Mouse (Mus musculus) midbrain, postnatal 0 days (tissue): ENCODE measurements at regions not wholly inside any gene's neighbourhood (a gene's known extent, or its start where the extent isn't known, plus 50 kb on each side); places are given as distances from the start of the nearest gene placed in this dataset.
A peak's percentile ranks its signal among the peaks of the same experiment; 100 is the strongest.

Experiments
- ATAC-seq: fragments of 200-750 bp; cut with Nextera tagmentation; 2 replicates; pipeline ENCODE4 v1.8.0; 2017; ENCODE audit warnings: moderate number of reproducible peaks, mild to moderate bottlenecking, moderate TSS enrichment, moderate library complexity; ENCODE audit not compliant: low FRiP score
- DNase-seq: peaks from one replicate; pipeline ENCODE4 v3.0.0-alpha.2; 2015; ENCODE audit warnings: low spot score
- H3K27ac ChIP-seq: fragments of 300-500 bp; sonication (generic); 2 replicates; pipeline ENCODE4 v1.5.1; 2014; ENCODE audit warnings: low read depth, mild to moderate bottlenecking, low read length, mixed read lengths
- H3K27me3 ChIP-seq: fragments of 300-500 bp; sonication (generic); 2 replicates; pipeline ENCODE4 v1.6.1; 2014; ENCODE audit warnings: low read length, control low read depth, mixed read lengths; ENCODE audit not compliant: insufficient read depth
- H3K36me3 ChIP-seq: fragments of 300-500 bp; sonication (generic); 2 replicates; pipeline ENCODE4 v1.6.1; 2014; ENCODE audit warnings: low read length, control low read depth, mixed read lengths; ENCODE audit not compliant: insufficient read depth
- H3K4me1 ChIP-seq: fragments of 300-500 bp; sonication (generic); 2 replicates; pipeline ENCODE4 v1.6.1; 2014; ENCODE audit warnings: mild to moderate bottlenecking, control low read depth, antibody characterized with exemption, low read length, mixed read lengths; ENCODE audit not compliant: insufficient read depth
- H3K4me2 ChIP-seq: fragments of 300-500 bp; sonication (generic); 2 replicates; pipeline ENCODE4 v1.6.1; 2014; ENCODE audit warnings: low read depth, mild to moderate bottlenecking, low read length, mixed read lengths; ENCODE audit not compliant: poor library complexity, severe bottlenecking
- H3K4me3 ChIP-seq: fragments of 300-500 bp; sonication (generic); 2 replicates; pipeline ENCODE4 v1.5.1; 2014; ENCODE audit warnings: low read depth, mild to moderate bottlenecking, low read length, moderate library complexity
- H3K9ac ChIP-seq: fragments of 300-500 bp; sonication (generic); replicated peaks from 2 replicates; pipeline ENCODE4 v1.6.1; 2014; ENCODE audit warnings: mild to moderate bottlenecking, low read length, moderate library complexity, mixed read lengths; ENCODE audit not compliant: poor library complexity, severe bottlenecking
- H3K9me3 ChIP-seq: fragments of 300-500 bp; sonication (generic); 2 replicates; pipeline ENCODE4 v1.6.1; 2016; ENCODE audit warnings: low read length, control low read depth
- CTCF ChIP-seq: IDR thresholded peaks from 2 replicates; pipeline ENCODE4 v1.5.1; 2016; ENCODE audit warnings: antibody characterized with exemption, mild to moderate bottlenecking
- WGBS: fragments of 180-500 bp; shearing (Covaris S2); extraction: QIAGEN DNeasy Blood & Tissue Kit; methylation state at CpG from one replicate; pipeline ENCODE4 v1.1.7; 2014; 5-methylcytosine and 5-hydroxymethylcytosine counted together

GRCm38 (mm10) chr10:66607141-66607540 lies 488.8 kb upstream of the Jmjd1c start:
- no peak overlapping the region for H3K27ac ChIP-seq
- DNase-seq (no peak), ATAC-seq (no peak)
- no peaks in the 10 kb centered on the region for H3K9me3 ChIP-seq
- no peak overlapping the region for H3K4me3 ChIP-seq
- H3K9ac ChIP-seq, result no peak overlapping the region
- no peak for TF ChIP-seq CTCF
- no peaks in the 10 kb centered on the region for H3K36me3 ChIP-seq
- no peak overlapping the region for H3K4me2 ChIP-seq
- no peaks in the 10 kb centered on the region for H3K4me1 ChIP-seq
- no peaks in the 10 kb centered on the region for H3K27me3 ChIP-seq
- WGBS, result 58% methylated on average over 3 of the region's 3 CpGs

- ATAC-seq, result no peak
- no peak overlapping the region for H3K27ac ChIP-seq
Observed at GRCm38 (mm10) chr10:66616280-66616679, 479.6 kb upstream of the Jmjd1c start.

GRCm38 (mm10) chr10:66630996-66631395 lies 464.9 kb upstream of the Jmjd1c start:
- Histone ChIP-seq H3K9ac (no peak overlapping the region), H3K9me3 (no peaks in the 10 kb centered on the region), H3K4me2 (no peak overlapping the region), H3K4me1 (no peaks in the 10 kb centered on the region), H3K27me3 (no peaks in the 10 kb centered on the region), H3K4me3 (no peak overlapping the region), H3K27ac (no peak overlapping the region), H3K36me3 (no peaks in the 10 kb centered on the region)
- no peak for TF ChIP-seq CTCF
- WGBS, result 90% methylated on average over 3 of the region's 3 CpGs
- DNase-seq (no peak), ATAC-seq (no peak)

More at GRCm38 (mm10) chr10:66616280-66616679, 479.6 kb upstream of the Jmjd1c start:
- H3K9me3 ChIP-seq, result no peaks in the 10 kb centered on the region
- H3K27me3 ChIP-seq, result no peaks in the 10 kb centered on the region
- H3K4me3 ChIP-seq, result no peak overlapping the region
- DNase-seq, result no peak
- no peak overlapping the region for H3K9ac ChIP-seq
- TF ChIP-seq CTCF, result no peak
- 81% methylated on average over 3 of the region's 3 CpGs for WGBS
- no peaks in the 10 kb centered on the region for H3K4me1 ChIP-seq
- H3K4me2 ChIP-seq, result no peak overlapping the region
- no peaks in the 10 kb centered on the region for H3K36me3 ChIP-seq

GRCm38 (mm10) chr10:66640890-66641847 lies 454.8 kb upstream of the Jmjd1c start:
- no peaks in the 10 kb centered on the region for H3K9me3 ChIP-seq
- no peak overlapping the region for H3K4me3 ChIP-seq
- 58% methylated on average over 24 of the region's 24 CpGs for WGBS
- DNase-seq (peak; percentile 76), ATAC-seq (no peak; the same call in 1 of the 2 replicates)
- H3K27ac ChIP-seq, result no peak overlapping the region
- no peak overlapping the region for H3K4me2 ChIP-seq
- TF ChIP-seq CTCF, result no peak
- H3K9ac ChIP-seq, result no peak overlapping the region
- H3K4me1 ChIP-seq, result no peaks in the 10 kb centered on the region
- H3K36me3 ChIP-seq, result no peaks in the 10 kb centered on the region
- no peaks in the 10 kb centered on the region for H3K27me3 ChIP-seq

GRCm38 (mm10) chr10:66641966-66642365 lies 454.0 kb upstream of the Jmjd1c start:
- 93% methylated on average over 6 of the region's 6 CpGs for WGBS
- Histone ChIP-seq H3K9me3 (no peaks in the 10 kb centered on the region), H3K36me3 (no peaks in the 10 kb centered on the region), H3K9ac (no peak overlapping the region), H3K4me1 (no peaks in the 10 kb centered on the region), H3K4me2 (no peak overlapping the region), H3K27ac (no peak overlapping the region), H3K27me3 (no peaks in the 10 kb centered on the region), H3K4me3 (no peak overlapping the region)
- ATAC-seq (no peak), DNase-seq (no peak)
- TF ChIP-seq CTCF, result no peak

GRCm38 (mm10) chr10:66643160-66643559 lies 452.8 kb upstream of the Jmjd1c start:
- WGBS, result 67% methylated on average over 5 of the region's 5 CpGs

More at GRCm38 (mm10) chr10:66643160-66643559, 452.8 kb upstream of the Jmjd1c start:
- ATAC-seq, result no peak
- no peak overlapping the region for H3K27ac ChIP-seq
- TF ChIP-seq CTCF, result no peak
- H3K9ac ChIP-seq, result no peak overlapping the region
- no peaks in the 10 kb centered on the region for H3K4me1 ChIP-seq
- H3K27me3 ChIP-seq, result no peaks in the 10 kb centered on the region
- no peak overlapping the region for H3K4me3 ChIP-seq
- H3K4me2 ChIP-seq, result no peak overlapping the region
- H3K36me3 ChIP-seq, result no peaks in the 10 kb centered on the region
- no peak for DNase-seq
- no peaks in the 10 kb centered on the region for H3K9me3 ChIP-seq
